Mouse (Mus musculus): Measurements from ENCODE around the gene Gm3072. TPM values are rescaled to one million over a fixed set of nuclear protein-coding genes. Genes with fewer than 3 reads are reported as not detected.
"Not testable (repeated sequence)": the region's sequence is repeated elsewhere in the genome, so short reads cannot be mapped to it uniquely, and the experiment has no call there.

The Gm3072 gene
- not detected in 2 replicates for polyA plus RNA-seq (2012; ENCODE audit: insufficient read depth, low replicate concordance)

DNA sequence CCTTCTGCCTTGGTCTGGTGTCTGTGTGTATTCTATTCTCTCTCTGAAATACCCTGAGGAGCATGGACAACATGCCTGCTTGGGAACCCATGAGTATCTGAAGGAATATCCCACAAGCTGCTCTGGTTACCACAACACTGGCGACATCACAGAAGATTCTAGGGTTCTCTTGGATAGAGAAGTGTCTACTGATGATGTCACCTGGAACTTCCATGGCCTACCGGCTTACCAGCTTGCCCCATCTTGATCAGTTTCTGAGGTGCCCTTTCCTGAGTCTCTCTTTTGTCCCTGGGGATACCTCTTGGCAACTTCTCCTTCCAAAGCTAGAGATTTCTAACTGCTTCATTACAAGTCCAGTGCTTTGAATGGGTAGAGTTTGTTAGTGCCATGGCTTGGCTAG is at the start of gene Gm3072:
Gene Gm3072 (minus strand): TSS at position 101 of the 400 bp plus-strand sequence.
- not testable (repeated sequence) for H3K4me1 ChIP-seq; H3K27me3 ChIP-seq (replicated peaks); H3K9me3 ChIP-seq; H3K36me3 ChIP-seq (replicated peaks; ENCODE audit: low read length); H3K4me3 ChIP-seq (replicated peaks)

DNA sequence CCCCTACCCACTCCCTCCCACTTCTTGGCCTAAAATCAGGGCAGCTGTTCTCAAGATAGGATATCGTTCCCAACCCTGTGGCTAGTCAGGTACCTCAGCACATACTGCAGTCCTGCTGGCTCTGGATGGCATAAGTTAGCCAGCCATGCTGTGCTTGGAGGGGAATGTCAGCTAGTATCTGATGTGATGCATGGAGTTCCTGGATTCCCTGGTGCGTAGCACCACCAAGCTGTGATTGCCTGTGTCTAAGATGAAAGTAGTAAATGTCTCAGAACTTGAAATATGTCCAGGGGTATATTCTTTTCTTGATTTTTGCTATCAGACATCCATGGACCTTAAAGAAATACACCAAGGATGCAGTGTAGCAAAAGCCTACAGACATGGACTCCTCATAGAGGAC is 23.8 kb upstream of the Gm3072 start:
- H3K9me3 ChIP-seq; H3K36me3 ChIP-seq (replicated peaks; ENCODE audit: low read length); H3K4me3 ChIP-seq (replicated peaks); H3K27me3 ChIP-seq (replicated peaks); H3K4me1 ChIP-seq: not testable (repeated sequence)

DNA sequence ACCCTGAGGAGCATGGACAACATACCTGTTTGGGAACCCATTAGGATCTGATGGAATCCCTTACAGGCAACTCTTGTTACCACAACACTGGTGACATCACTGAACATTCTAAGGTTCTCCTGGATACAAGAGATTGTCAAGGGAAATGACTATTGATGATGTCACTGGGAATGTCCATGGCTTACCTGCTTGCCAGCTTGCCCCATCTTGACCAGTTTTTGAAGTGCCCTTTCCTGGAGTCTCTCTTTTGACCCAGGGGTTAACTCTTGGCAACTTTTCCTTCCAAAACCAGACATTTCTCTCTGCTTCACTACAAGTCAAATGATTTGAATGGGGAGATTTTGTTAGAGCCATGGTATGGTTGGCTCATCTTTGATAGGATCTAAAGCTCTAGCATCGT is 22.0 kb upstream of the Gm3072 start, which contains the start of gene Gm3676:
Gene Gm3676 (minus strand): TSS at position 101 of the 400 bp plus-strand sequence.
- not testable (repeated sequence) for H3K27me3 ChIP-seq (replicated peaks); H3K4me3 ChIP-seq (replicated peaks); H3K4me1 ChIP-seq; H3K9me3 ChIP-seq; H3K36me3 ChIP-seq (replicated peaks; ENCODE audit: low read length)

DNA sequence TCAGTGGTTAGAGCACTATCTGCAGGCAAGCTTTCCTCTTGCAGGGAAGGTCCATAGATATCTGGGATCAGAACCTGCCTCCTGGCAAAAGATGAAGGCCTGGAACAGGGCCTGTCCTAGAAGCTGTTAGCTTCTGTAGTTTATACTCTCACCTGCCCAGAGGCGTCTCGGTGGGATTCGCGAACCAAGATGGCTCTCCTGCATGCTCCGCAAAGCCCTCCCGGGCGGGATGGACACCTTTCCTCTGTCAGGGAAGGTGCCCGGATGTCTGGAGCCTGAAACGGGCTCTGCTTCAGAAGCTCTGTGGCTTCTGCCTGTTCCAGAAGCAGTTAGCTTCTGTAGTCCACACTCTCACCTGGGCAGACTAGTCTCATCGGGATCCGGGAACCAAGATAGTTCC is 5.7 kb upstream of the Gm3072 start:
- not testable (repeated sequence) for H3K4me1 ChIP-seq; H3K9me3 ChIP-seq; H3K4me3 ChIP-seq (replicated peaks); H3K36me3 ChIP-seq (replicated peaks; ENCODE audit: low read length); H3K27me3 ChIP-seq (replicated peaks)

DNA sequence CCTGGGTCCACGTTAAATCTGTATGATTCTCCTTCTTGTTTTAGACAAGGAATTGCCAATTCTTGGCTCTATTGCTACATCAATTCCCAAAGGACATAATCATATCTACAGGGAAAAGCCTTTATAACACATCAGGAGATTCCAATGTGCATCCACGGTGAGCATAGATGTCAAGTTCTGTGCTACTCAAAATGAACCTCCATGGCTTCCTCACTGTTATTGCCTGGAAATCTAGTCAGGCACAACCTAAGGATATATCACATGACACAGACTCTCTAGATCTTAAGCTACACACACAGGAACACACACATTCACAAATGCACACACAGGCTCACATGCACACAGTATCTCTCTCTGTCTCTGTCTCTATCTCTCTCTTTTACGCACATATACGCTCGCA is 1.9 kb downstream of the Gm3072 start:
- H3K4me3 ChIP-seq (replicated peaks); H3K9me3 ChIP-seq; H3K4me1 ChIP-seq; H3K27me3 ChIP-seq (replicated peaks); H3K36me3 ChIP-seq (replicated peaks; ENCODE audit: low read length): not testable (repeated sequence)

DNA sequence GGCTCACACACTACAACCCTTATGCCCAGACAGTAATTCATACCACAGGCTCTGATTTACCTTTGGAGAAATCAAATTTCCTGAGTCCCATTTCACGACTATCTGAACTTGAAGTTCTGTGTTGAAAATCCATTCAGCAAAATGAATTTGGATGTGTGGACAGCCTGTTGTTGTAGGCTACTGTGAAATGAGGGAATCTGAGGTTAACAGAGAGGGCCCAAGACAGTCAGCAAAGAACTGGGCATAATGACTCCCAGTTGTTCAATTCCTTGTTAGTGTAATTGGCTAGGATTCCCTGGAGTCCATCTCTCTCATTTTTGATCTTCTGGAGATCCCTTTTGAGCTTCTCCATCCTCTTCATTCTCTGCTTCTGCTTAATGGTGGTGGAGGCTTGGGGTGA is 13.7 kb downstream of the Gm3072 start:
- H3K9me3 ChIP-seq; H3K4me1 ChIP-seq; H3K27me3 ChIP-seq (replicated peaks); H3K4me3 ChIP-seq (replicated peaks); H3K36me3 ChIP-seq (replicated peaks; ENCODE audit: low read length): not testable (repeated sequence)

DNA sequence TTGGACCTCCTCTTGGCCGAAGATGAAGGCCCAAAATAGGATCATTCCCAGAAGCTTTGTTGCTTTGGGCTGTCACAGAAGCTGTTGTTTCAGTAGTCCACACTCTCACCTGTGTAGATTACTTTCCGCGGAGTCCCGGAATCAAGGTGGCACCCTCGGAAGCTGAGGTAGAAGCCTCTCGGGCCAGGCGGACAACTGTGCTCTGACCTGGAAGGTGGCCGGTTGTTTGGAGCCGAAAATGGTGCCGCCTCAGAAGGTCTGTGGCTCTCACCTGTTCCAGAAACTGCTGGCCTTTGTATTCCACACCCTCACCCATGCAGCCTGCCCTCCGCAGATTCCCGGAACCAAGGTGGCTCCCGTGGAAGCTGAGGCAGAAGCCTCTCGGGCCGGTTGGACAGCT is 23.5 kb downstream of the Gm3072 start:
- not testable (repeated sequence) for H3K9me3 ChIP-seq; H3K36me3 ChIP-seq (replicated peaks; ENCODE audit: low read length); H3K4me1 ChIP-seq; H3K27me3 ChIP-seq (replicated peaks); H3K4me3 ChIP-seq (replicated peaks)

DNA sequence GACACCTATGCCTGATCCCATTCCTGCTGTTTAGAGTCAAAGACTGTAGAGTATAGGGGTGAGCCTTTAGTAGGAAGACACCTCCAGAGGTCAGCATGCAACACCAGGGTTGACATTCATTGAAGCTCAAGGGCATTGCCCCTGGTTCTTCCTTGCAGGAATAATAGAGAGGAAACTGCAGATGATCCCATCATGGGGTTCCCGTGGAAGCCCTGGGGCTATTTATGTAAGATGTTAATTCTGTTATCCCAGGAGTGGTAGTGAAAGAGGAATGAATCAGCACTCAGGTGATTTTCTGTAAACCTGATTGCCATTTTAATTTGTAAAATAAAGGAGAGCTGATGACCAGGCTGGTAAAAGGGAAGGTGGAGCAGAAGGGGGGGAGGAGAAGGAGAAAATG is 38.1 kb downstream of the Gm3072 start:
- H3K9me3 ChIP-seq; H3K4me1 ChIP-seq; H3K36me3 ChIP-seq (replicated peaks; ENCODE audit: low read length); H3K27me3 ChIP-seq (replicated peaks); H3K4me3 ChIP-seq (replicated peaks): not testable (repeated sequence)

DNA sequence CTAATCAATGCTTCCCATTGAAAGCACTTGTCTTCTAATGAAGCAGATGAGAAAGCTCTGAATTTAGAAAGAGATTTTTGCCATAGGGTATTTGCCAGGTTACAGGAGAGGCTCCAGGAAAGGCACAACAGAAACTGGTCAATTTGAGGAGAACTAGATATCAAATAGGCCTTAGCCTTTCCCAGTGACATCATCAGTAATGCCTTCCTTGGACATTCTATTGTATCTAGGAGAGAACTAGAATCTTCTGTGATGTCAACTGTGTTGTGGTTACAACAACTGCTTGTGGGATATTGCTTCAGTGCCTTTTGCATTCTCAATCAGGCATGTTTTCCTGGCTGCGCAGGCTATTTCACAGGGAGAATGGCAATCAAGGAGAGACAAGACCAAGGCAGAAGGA is 51.5 kb downstream of the Gm3072 start, which contains the start of gene 1700049E17Rik2:
Gene 1700049E17Rik2 (plus strand): TSS at position 301 of the 400 bp plus-strand sequence.
- H3K9me3 ChIP-seq; H3K4me1 ChIP-seq; H3K4me3 ChIP-seq (replicated peaks); H3K36me3 ChIP-seq (replicated peaks; ENCODE audit: low read length); H3K27me3 ChIP-seq (replicated peaks): not testable (repeated sequence)

Other genes starting within 250 kb of the Gm3072 start
- not detected in 2 replicates for gene Gm7945, start 238.2 kb downstream of the Gm3072 start, polyA plus RNA-seq (2012; ENCODE audit: insufficient read depth, low replicate concordance)
- not detected in 2 replicates for gene Gm6482, start 216.3 kb downstream of the Gm3072 start, polyA plus RNA-seq (2012; ENCODE audit: insufficient read depth, low replicate concordance)
- gene Gm7954, start 171.1 kb downstream of the Gm3072 start, polyA plus RNA-seq (2012; ENCODE audit: insufficient read depth, low replicate concordance), result not detected in 2 replicates
- not detected in 2 replicates for gene Gm3486, start 135.1 kb downstream of the Gm3072 start, polyA plus RNA-seq (2012; ENCODE audit: insufficient read depth, low replicate concordance)
- not detected in 2 replicates for gene Gm7970, start 69.0 kb downstream of the Gm3072 start, polyA plus RNA-seq (2012; ENCODE audit: insufficient read depth, low replicate concordance)
- not detected in 2 replicates for gene 1700049E17Rik2, start 51.4 kb downstream of the Gm3072 start, polyA plus RNA-seq (2012; ENCODE audit: insufficient read depth, low replicate concordance)
- not detected in 2 replicates for gene Gm3676, start 21.9 kb upstream of the Gm3072 start, polyA plus RNA-seq (2012; ENCODE audit: insufficient read depth, low replicate concordance)
- not detected in 2 replicates for gene Gm8068, start 77.3 kb upstream of the Gm3072 start, polyA plus RNA-seq (2012; ENCODE audit: insufficient read depth, low replicate concordance)
- gene Gm7929, start 126.0 kb upstream of the Gm3072 start, polyA plus RNA-seq (2012; ENCODE audit: insufficient read depth, low replicate concordance), result not detected in 2 replicates
- gene Gm47189, start 147.8 kb upstream of the Gm3072 start, polyA plus RNA-seq (2012; ENCODE audit: insufficient read depth, low replicate concordance), result not detected in 2 replicates